Mouse (Mus musculus): ENCODE data around the gene S1pr5. TPM values are rescaled to one million over a fixed set of nuclear protein-coding genes. Genes with fewer than 3 reads are reported as not detected.
"Not testable (repeated sequence)": the region's sequence is repeated elsewhere in the genome, so short reads cannot be mapped to it uniquely, and the experiment has no call there.

S1pr5 gene
- total RNA-seq, 2 experiments from 2014 or later: 11.1 to 11.2 TPM

- DNase-seq: no peak
These were observed 18.6 kb upstream of the S1pr5 start for GRCm38 (mm10) chr9:21266889-21267288.

GRCm38 (mm10) chr9:21265611-21266010 is 17.4 kb upstream of the S1pr5 start:
- DNase-seq: no peak

DNA sequence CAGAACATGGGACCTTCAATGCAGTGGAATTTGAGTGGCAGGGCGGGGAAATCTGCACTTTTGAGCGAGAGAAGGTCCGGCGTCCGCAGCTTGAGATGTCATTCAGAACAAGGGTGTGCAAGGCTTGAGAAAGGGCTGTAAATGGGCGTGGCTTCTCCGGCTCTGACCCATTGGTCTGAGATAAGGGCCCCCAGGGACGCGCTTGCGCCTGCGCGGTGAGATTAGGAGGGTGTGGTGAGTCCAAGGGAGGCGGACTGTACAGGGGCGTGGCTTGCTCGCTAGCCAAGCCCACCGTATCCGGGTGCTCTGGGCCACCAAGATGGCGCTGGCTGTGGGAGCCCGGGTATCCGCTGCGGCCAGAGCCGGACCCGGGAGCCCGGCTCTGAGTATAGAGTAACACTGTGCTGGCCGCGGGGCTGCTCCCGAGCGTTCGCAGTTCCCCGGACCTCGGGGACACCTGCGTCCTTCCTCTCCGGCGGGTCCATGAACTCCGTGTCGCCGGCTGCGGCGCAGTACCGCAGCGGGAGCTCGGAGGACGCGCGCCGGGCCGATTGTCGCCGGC is 16.8 kb upstream of the S1pr5 start, which contains the start of gene Atg4d:
Gene Atg4d, plus strand, starts transcription at position 294 of the 562 bp plus-strand sequence.
- peak; percentile 98 for DNase-seq

- no peak for DNase-seq
These were observed 16.2 kb upstream of the S1pr5 start for GRCm38 (mm10) chr9:21264272-21264999.

GRCm38 (mm10) chr9:21261831-21262230 is 13.6 kb upstream of the S1pr5 start:
- DNase-seq: no peak

DNA sequence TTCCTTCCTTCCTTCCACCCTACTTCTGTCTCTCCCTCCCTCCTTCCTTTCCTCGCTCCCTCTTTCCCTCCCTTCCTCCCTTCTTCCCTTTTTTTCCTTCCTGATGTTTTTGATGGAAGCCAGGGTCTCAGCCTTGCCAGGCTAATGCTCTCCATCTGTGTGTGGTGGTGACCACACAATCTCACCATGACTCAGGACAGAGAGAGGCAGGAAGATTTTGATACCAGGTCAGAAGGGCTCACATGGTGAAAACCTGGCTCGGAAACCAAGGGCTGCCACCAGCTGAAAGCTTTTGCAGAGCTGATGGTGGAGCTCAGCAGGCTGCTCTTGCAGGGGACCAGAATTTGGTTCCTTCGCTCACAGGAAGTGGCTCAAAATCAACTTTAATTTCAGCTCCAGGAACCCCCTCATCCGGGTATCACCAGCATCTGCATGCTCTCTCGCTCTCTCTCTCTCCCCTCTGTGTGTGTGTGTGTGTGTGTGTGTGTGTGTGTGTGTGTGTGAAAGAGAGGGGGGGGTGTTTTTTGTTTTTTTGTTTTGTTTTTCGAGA is 12.3 kb upstream of the S1pr5 start:
- DNase-seq: no peak

GRCm38 (mm10) chr9:21256349-21256748 is 8.1 kb upstream of the S1pr5 start:
- not testable (repeated sequence) for DNase-seq

DNA sequence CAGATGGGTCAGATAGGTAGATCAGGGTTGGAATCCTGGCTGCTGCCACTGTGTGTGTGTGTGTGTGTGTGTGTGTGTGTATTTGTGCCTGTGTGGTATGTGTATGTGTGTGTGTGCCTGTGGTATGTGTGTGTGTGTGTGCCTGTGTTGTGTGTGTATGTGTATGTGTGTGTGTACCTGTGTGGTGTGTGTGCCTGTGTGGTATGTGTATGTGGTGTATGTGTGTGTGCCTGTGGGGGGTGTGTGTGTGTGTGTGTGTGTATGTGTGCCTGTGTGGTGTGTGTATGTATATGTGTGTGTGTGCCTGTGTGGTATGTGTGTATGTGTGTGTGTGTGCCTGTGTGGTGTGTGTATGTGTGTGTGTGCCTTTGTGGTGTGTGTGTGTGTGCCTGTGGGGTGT is 6.4 kb upstream of the S1pr5 start:
- no peak for DNase-seq

GRCm38 (mm10) chr9:21251116-21251735 is 3.0 kb upstream of the S1pr5 start:
- no peak for DNase-seq

- DNase-seq: no peak
These were observed 2.3 kb upstream of the S1pr5 start for GRCm38 (mm10) chr9:21250509-21250908.

GRCm38 (mm10) chr9:21249629-21250508 is 1.6 kb upstream of the S1pr5 start:
- no peak for DNase-seq

DNA sequence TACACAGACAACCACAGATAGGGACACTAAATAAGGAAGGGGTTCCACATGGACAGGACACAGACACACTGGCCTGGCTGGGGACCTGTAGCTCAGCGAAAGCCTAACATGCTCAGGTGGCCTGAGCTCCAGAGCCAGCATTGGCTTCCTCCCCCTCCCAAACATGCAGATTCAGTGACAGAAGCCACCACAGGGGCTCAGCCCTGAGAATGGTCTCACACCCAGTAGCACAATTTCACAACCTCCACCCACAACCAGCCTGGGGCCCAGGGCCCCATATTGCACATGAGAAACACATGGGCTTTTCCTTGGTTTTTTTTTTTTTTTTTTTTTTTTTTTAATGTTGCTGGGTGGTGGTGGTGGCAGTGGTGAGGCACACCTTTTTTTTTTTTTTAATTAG is 1.9 kb downstream of the S1pr5 start:
- no peak for DNase-seq

DNA sequence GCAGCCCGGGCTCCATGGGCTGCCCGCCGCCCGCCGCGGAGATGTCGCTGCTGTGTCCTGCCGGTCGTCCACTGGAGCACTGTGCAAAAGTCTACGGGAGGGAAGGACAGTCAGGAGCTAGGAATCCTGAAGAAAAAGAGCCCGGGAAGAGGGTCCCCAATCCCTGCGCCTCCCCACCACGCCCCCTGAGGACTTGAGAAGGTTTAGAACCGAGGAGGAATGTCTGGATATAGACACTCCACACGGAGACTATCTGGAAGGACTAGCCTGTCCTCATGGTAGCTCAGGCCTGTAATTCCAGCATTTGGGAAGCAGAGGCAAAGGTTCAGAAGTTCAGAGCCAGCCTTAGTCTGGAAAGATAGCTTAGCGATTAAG is 3.1 kb downstream of the S1pr5 start:
- DNase-seq: no peak

DNA sequence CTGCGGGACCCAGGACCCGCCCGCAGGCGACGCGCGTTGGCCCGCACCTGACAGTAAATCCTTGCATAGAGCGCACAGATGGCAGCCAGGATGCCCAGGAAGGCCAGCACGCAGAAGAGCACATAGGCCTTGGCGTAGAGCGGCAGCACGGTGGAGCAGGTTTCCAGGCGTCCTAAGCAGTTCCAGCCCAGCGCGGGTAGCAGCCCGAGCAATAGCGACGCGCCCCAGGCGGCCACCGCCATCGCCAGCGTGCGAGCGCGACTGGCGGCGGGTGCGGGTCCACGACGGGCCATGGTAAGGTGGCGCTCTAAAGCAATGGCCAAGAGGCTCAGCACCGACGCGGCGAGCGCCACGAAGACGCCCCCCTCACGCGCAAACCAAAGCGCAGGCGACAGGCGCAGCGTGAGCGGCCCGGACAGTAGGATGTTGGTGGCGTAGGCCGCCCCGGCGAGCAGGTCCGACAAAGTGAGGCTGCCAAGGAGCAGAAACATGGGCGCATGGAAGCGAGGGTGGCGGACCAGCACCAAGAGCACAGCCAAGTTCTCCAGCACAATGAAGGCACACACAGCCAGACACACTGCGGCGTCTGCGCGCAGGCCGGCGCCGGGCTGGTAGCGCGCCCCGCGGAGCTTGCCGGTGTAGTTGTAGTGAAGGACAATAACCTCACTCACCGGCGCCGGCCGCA is 3.7 kb downstream of the S1pr5 start:
- peak; percentile 49 to 51 for DNase-seq

- no peak for DNase-seq
These were observed 4.3 kb downstream of the S1pr5 start for GRCm38 (mm10) chr9:21243826-21244427.

GRCm38 (mm10) chr9:21241343-21241742 is 6.9 kb downstream of the S1pr5 start:
- peak; percentile 69 to 70 for DNase-seq

DNA sequence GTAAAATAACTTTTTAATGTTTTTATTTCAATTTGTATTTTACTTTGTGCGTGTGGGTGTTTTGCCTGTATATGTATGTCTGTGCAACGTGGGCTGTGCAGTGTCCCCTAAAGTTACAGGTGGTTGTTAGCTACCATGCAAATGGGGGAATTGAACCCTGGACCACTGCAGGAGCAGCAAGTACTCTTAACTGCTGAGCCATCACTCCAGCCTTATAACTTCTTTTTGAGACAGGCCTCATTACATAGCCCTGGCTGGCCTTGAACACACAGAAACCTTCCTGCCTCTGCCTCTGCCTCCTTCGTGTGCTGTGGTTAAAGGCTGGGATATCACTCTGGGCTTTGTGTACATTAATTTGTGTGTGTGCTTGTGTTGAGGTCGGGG is 8.8 kb downstream of the S1pr5 start:
- DNase-seq: no peak

DNA sequence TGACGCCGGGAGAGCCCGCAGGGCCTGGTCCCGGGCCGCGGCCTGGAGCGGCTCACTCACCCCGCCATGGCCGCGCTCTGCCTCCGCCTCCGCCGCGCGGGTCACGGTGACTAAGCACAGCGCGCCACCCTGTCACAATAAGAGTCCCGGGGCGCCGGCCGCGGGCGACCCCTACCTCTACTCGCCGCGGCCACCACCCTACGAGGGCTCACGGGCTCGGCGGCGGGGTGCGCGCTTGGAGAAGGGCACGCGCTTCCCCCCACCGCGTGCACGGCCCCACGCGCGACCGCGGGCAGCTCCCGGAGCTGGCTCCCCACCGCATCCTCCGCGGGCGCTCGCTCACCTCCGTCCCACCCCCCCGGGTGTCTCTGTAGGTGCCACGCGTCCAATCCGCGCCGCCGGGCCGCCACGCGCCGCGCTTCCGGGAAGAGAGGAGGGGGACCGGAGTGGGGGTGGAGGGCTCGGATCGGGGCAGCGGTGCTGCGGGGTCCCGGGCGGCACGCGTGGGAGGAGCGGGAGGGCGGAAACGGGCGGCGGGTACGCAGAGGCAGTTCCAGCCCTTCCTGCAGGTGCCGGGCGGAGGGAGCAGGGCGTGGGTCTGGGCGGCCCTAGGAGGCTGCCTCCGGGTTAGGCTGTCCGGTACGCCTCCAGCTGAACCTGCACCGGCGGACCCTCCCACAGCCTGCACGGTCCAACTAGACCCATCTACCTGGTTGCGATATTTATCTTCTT is 9.3 kb downstream of the S1pr5 start, which contains the start of gene Keap1:
Gene Keap1, minus strand, starts transcription at position 629 of the 732 bp plus-strand sequence.
- DNase-seq: peak; percentile 77 to 79

DNA sequence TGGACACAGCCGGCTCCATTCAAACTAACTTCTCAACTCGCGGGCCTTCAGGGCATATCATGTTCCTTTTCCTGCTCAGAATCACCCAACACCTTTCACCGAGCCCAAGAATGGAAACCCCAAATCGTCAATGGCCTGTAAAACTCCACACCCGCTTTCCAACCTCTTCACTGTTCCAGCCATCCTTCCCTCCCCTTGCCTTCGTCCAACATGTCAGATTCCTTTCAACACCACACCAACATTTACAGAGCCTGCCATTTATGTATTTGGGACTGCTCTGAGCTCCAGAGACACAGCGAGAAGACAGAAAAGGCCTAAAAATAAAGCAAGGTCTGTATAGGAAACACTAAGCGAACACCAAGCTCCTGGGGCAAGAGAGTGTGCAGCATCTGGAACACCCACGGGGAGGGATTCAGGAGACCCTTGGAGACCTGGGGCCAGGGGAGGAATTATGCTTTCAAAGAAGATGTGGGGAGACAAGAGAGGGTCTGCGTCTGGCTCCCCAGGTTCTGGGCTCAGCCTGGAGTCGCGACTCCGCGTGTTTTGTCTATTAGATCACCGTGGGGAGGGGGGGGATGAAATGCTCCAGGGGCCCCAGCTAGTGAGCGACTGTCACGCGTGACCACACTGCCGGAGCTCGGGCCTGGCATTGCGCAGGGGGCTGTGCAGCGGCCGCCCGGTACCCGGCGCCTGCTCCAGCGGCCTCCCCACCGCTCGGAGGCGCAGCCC is 10.1 kb downstream of the S1pr5 start:
- DNase-seq: no peak

Measured in layer of hippocampus, postnatal 36 days (tissue).